Mouse (Mus musculus) liver, adult 2 months (tissue): ENCODE measurements around the gene Zc3h4.

ENCODE experiments used
- CTCF ChIP-seq: fragments of 200-500 bp; IDR thresholded peaks from 2 replicates; pipeline ENCODE4 v1.5.1; 2011; ENCODE audit warnings: low read depth, low read length, control low read depth
- POLR2A ChIP-seq: fragments of 200-500 bp; IDR thresholded peaks from 2 replicates; pipeline ENCODE4 v1.6.1; 2011; ENCODE audit warnings: low read length, control low read depth; ENCODE audit not compliant: insufficient read depth; ENCODE audit errors: extremely low read depth

DNA sequence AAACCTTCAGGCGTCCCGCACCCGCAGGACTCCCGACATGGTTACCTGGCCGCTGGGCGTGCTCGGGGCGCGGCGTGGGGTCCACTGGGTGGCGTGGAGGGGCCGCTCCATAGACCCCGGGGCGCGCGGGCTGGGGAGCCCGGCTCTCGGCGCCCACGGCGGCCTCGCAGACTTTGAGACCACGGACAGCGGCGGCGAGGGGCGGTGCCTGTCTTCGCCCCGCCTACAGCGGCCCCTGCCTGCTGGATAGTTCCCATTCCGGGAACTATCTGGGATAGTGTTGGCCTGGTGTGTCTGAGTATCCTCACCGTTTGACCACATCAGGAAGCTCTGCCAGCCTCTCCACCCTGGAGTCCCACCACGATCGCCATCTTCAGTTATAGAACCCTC, 75.9 kb downstream of the Zc3h4 start:
- TF ChIP-seq CTCF (no peak), POLR2A (no peak)
